Mouse (Mus musculus): ENCODE measurements around the gene Fgd4. TPM values are rescaled to one million over a fixed set of nuclear protein-coding genes. Genes with fewer than 3 reads are reported as not detected.
"Not testable (repeated sequence)": the region's sequence is repeated elsewhere in the genome, so short reads cannot be mapped to it uniquely, and the experiment has no call there.

Fgd4 gene
- polyA plus RNA-seq, 1 experiment from 2014 or later = 6.5 TPM

DNA sequence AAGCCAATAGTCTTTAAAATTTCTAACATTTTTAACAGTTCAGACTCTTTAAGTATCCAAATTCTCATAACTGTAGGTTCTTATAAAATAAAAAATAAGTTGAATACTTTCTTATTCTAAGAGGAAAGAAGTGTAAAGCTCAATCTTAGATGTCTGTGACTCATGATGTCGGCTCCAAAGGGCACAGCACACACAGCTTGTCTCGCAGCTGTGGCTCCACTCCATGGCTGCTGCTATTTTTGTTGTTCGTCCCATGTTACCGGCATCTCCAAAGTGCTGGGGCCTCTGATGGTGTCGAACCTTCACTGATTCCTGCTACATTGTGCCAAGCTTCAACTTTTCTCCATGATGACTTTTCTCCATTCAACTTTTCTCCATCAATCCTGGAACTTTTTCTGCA is 34.1 kb downstream of the Fgd4 start:
- Histone ChIP-seq H3K27ac (no peak overlapping the region), H3K27me3 (no peaks in the 10 kb centered on the region), H3K4me1 (no peaks in the 10 kb centered on the region), H3K9ac (no peak overlapping the region), H3K36me3 (no peaks in the 10 kb centered on the region), H3K9me3 (no peaks in the 10 kb centered on the region), H3K4me3 (no peak overlapping the region), H3K4me2 (no peak overlapping the region)
- ATAC-seq (ENCODE audit: insufficient number of reproducible peaks, low FRiP score, low TSS enrichment, low read depth) = no peak
- 77% methylated on average over 5 of the region's 5 CpGs for WGBS

DNA sequence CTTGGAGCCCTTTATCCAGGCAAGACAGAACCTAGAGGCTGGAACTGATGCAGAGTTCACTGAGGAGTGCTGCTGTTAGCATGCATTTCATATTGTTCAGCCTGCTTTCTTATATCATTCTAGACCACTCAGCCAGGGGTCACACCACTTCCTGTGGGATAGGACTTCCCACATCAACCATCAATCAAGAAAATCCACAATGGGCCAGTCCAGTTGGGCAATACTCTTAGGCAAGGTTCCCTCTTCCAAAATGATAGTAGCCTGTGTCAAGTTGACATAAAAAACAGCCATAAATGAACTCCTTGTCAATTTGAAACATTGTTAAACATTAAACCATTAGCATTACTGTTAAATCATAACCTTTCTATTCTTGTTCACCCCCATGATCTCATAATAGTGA is 34.6 kb downstream of the Fgd4 start:
- Histone ChIP-seq H3K9me3 (no peaks in the 10 kb centered on the region), H3K27me3 (no peaks in the 10 kb centered on the region), H3K36me3 (no peaks in the 10 kb centered on the region), H3K4me1 (no peaks in the 10 kb centered on the region), H3K27ac (no peak overlapping the region), H3K4me2 (no peak overlapping the region), H3K9ac (no peak overlapping the region), H3K4me3 (no peak overlapping the region)
- no peak for ATAC-seq (ENCODE audit: insufficient number of reproducible peaks, low FRiP score, low TSS enrichment, low read depth)

DNA sequence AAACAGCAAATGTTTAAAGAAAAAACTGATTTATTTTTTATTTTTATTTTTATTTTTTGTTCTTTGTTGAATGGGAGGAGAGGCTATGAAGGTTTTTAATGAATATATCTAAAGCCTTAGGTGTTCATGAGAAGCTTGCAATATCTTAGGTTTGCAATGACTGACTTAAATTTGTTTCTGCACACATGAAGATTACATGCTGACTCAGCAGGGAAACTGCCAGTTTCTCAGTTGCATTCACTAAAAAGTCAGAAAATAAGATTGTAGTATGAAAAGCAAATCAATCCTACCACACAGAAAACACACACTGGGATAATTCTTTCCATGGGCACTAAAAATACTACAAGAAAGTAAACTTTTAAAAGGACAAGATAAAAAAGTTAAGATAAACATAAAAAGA is 39.6 kb downstream of the Fgd4 start:
- H3K27me3 ChIP-seq = no peaks in the 10 kb centered on the region
- H3K9me3 ChIP-seq = no peaks in the 10 kb centered on the region
- no peak for ATAC-seq (ENCODE audit: insufficient number of reproducible peaks, low FRiP score, low TSS enrichment, low read depth)
- no peak overlapping the region for H3K9ac ChIP-seq
- no peak overlapping the region for H3K4me3 ChIP-seq
- H3K27ac ChIP-seq = no peak overlapping the region
- peaks cover 7% of the 10 kb centered on the region for H3K4me1 ChIP-seq
- no peak overlapping the region for H3K4me2 ChIP-seq
- H3K36me3 ChIP-seq = no peaks in the 10 kb centered on the region

DNA sequence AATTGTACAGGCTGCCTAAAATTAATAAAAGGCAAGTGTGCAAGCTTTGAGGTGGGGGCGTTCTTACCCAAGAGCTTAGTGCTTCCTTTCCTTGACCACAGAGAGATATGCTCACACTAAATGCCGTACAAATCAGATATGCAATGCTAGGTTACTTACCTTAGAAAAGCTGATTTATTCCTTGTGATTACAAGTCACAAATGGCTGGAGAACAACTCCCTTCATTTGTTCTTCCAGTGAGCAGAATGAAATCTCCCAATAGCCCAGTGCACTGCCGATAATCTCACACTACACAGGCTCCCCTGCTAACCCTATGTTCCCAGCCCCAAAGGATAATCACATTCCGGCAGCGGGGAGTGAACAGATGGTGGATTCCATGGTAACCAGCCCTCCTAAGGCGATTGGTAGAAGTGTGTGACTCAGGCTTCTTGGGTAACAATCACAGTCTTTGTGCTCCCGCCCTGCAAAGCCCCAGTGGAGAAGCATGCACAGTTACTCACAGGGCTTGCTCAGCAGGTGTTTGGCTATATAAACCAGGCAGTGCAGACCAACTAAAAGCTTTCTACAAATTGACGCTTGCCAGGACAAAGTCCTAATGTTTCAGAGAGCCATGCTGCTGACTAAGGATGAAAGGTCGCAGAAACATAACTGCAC is 40.3 kb downstream of the Fgd4 start:
- Histone ChIP-seq H3K9me3 (no peaks in the 10 kb centered on the region), H3K27me3 (no peaks in the 10 kb centered on the region), H3K27ac (peak overlapping the region; percentile 40; the same call in 1 of the 2 replicates), H3K4me1 (peaks cover 7% of the 10 kb centered on the region), H3K36me3 (no peaks in the 10 kb centered on the region), H3K4me2 (peak overlapping the region; percentile 30), H3K4me3 (peak overlapping the region; percentile 24), H3K9ac (no peak overlapping the region)
- ATAC-seq (ENCODE audit: insufficient number of reproducible peaks, low FRiP score, low TSS enrichment, low read depth) = peak; percentile 94
- WGBS = 10% methylated on average over 9 of the region's 9 CpGs

DNA sequence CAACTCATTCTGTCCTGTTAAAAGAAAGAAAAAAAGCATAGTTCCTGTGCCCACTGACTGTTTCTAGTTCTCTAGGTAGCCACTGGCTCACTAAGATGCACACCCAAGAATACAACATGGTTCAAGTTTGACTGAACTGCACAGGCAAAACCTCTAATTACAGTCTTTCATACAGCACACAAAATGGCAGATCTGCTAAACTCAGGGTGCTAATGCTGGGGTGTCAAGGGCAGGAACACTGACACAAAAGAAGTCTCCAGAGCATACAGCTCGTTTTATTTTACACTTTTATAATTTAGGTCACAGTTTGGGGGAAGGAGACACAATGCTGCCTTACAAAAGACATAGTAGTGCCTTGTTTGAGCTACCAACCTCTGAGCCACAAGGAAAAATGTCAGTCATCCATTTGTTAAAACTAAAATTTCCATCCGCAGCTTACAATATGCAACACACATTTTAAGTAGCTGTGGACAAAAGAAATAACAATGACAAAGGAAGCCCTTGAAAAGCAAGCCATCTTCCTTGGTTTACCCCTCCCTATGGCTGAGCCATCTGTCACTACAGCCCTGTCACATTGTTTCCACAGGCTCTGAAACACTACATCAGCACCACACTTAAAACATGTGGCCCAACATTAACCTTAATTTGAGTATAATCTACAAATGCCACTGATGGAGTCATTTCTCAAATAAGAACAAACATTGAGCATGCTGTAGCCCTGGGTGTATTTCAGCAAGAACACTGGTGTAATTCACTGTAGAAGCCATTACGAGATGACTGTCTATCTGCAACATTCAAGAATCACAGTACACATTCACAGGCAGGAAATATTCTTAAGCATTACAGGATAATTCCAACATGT is 41.1 kb downstream of the Fgd4 start:
- Histone ChIP-seq H3K9ac (no peak overlapping the region), H3K4me3 (peak overlapping the region; percentile 24), H3K36me3 (no peaks in the 10 kb centered on the region), H3K27ac (peak overlapping the region; percentile 40; the same call in 1 of the 2 replicates), H3K4me2 (peak overlapping the region; percentile 30), H3K9me3 (no peaks in the 10 kb centered on the region), H3K4me1 (peaks cover 7% of the 10 kb centered on the region), H3K27me3 (no peaks in the 10 kb centered on the region)
- WGBS = 54% methylated on average over 3 of the region's 3 CpGs
- no peak for ATAC-seq (ENCODE audit: insufficient number of reproducible peaks, low FRiP score, low TSS enrichment, low read depth)

DNA sequence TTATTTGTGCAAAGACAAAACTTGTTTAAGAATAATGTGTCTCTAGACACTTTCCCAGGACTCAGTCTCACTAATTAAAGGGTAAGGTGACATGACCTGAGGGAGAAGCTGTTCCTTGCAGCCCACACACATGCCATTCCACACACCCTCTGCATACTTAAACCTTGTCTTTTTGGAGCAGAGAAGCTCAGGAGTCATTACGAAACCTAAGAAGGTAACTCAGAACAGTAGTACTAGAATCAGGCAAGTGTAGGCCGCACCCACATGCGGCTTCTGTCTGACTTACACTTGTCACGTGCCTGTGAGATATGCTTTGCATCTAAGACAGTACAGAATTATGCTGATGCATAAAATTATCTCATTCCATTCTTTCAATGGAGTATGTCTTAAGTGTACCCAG is 42.6 kb downstream of the Fgd4 start:
- no peaks in the 10 kb centered on the region for H3K36me3 ChIP-seq
- H3K27me3 ChIP-seq = no peaks in the 10 kb centered on the region
- no peaks in the 10 kb centered on the region for H3K9me3 ChIP-seq
- H3K9ac ChIP-seq = no peak overlapping the region
- 77% methylated on average over 4 of the region's 4 CpGs for WGBS
- H3K4me3 ChIP-seq = no peak overlapping the region
- H3K4me2 ChIP-seq = no peak overlapping the region
- H3K4me1 ChIP-seq = peaks cover 7% of the 10 kb centered on the region
- no peak; the same call in 1 of the 2 replicates for ATAC-seq (ENCODE audit: insufficient number of reproducible peaks, low FRiP score, low TSS enrichment, low read depth)
- H3K27ac ChIP-seq = no peak overlapping the region

DNA sequence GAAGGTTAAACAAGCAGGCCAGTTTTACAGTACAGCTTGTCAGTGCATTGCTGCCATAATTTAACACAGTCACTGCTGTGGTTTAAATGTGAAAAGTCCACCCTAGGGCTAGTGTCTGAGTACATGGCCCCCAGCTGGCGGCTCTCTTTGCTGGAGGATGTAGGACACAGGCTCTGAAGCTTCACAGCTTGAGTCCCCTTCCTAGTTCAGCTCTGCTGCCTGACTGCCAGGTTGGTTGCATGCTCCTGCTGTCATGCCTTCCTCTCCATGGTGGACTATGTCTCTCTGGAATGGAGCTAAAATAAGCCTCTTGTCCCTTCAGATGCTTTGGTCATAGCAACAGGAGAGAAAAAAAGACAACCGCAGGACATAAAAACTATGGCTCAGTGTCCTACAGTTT is 46.3 kb downstream of the Fgd4 start:
- 51% methylated on average over 2 of the region's 2 CpGs for whole genome bisulfite sequencing
- no peak overlapping the region for H3K9ac ChIP-seq
- H3K4me1 ChIP-seq = no peaks in the 10 kb centered on the region
- no peak for ATAC-seq (ENCODE audit: insufficient number of reproducible peaks, low FRiP score, low TSS enrichment, low read depth)
- H3K27me3 ChIP-seq = no peaks in the 10 kb centered on the region
- H3K36me3 ChIP-seq = no peaks in the 10 kb centered on the region
- no peak overlapping the region for H3K4me3 ChIP-seq
- H3K27ac ChIP-seq = no peak overlapping the region
- H3K9me3 ChIP-seq = no peaks in the 10 kb centered on the region
- no peak overlapping the region for H3K4me2 ChIP-seq

DNA sequence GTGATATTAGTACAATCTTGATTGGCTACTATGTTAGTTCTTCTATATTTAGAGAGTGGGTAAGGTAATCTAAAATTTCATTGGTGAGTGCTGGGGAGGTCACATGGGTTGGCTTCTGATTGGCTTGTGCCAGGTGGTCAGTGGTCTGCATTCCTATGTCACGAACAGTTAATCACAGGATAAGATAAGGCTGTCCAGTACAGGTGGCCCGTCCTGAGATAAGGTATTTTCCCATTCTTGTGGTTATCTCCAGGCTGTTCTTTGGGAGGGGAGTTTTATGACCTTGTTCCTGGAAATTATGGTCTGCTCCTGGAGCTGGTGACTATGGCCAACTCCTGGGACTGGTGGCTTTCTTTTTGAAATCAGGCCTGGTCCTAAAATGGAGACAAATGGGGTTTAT is 48.2 kb downstream of the Fgd4 start:
- Histone ChIP-seq H3K27me3 (no peaks in the 10 kb centered on the region), H3K4me2 (no peak overlapping the region)

DNA sequence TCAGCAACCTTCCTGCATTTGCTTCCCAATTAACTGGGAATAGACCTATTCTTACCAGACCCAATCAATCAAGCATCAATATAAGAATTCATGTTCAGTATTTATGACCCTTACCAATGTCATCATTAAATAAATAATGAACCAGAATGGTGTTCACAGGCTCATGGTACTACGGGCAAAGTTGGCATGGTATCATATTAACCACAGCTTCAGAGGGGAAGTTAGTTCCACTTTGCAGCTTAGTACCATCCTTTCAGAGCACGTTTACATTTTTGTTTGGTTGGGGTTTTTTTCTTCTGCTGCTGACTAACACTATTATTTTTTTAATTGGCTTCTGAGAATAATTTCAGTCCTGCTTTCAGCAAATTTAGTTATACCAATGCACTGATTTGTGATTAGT is 51.2 kb downstream of the Fgd4 start:
- no peaks in the 10 kb centered on the region for H3K27me3 ChIP-seq
- no peak overlapping the region for H3K27ac ChIP-seq
- no peaks in the 10 kb centered on the region for H3K36me3 ChIP-seq
- no peak overlapping the region for H3K9ac ChIP-seq
- ATAC-seq (ENCODE audit: insufficient number of reproducible peaks, low FRiP score, low TSS enrichment, low read depth) = no peak
- no peak overlapping the region for H3K4me2 ChIP-seq
- 65% methylated on average over 2 of the region's 2 CpGs for WGBS
- no peaks in the 10 kb centered on the region for H3K9me3 ChIP-seq
- no peaks in the 10 kb centered on the region for H3K4me1 ChIP-seq
- no peak overlapping the region for H3K4me3 ChIP-seq

More for the DNA sequence above, 48.2 kb downstream of the Fgd4 start:
- ATAC-seq (ENCODE audit: insufficient number of reproducible peaks, low FRiP score, low TSS enrichment, low read depth) = no peak
- Histone ChIP-seq H3K9me3 (no peaks in the 10 kb centered on the region), H3K9ac (no peak overlapping the region), H3K4me3 (no peak overlapping the region), H3K27ac (no peak overlapping the region), H3K36me3 (no peaks in the 10 kb centered on the region), H3K4me1 (no peaks in the 10 kb centered on the region)
- WGBS = 71% methylated on average over 2 of the region's 2 CpGs

DNA sequence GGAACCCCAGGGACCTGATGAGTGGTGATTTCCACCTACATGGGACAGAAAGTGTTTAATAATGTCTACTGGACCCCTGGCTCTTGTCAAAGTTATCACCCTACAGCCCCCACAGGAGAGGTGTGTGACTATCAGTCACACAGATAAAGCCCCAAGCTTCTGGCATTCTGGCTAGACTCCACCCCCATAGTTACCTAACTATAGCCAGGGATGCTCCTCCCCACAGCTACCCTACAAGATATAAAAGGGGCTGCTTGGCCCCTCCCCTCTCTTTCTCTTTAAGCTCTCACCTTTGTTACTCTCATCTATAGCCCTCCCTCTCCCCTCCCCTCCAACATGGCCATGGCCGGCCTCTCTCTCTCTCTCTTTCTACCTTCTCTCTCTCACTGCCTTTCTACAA is 53.7 kb downstream of the Fgd4 start:
- no peak overlapping the region for H3K4me3 ChIP-seq
- no peaks in the 10 kb centered on the region for H3K36me3 ChIP-seq
- H3K27ac ChIP-seq = no peak overlapping the region
- no peaks in the 10 kb centered on the region for H3K27me3 ChIP-seq
- no peak overlapping the region for H3K4me2 ChIP-seq
- H3K9ac ChIP-seq = no peak overlapping the region
- WGBS = 70% methylated on average over 1 of the region's 1 CpGs
- no peaks in the 10 kb centered on the region for H3K9me3 ChIP-seq
- H3K4me1 ChIP-seq = no peaks in the 10 kb centered on the region
- ATAC-seq (ENCODE audit: insufficient number of reproducible peaks, low FRiP score, low TSS enrichment, low read depth) = no peak

DNA sequence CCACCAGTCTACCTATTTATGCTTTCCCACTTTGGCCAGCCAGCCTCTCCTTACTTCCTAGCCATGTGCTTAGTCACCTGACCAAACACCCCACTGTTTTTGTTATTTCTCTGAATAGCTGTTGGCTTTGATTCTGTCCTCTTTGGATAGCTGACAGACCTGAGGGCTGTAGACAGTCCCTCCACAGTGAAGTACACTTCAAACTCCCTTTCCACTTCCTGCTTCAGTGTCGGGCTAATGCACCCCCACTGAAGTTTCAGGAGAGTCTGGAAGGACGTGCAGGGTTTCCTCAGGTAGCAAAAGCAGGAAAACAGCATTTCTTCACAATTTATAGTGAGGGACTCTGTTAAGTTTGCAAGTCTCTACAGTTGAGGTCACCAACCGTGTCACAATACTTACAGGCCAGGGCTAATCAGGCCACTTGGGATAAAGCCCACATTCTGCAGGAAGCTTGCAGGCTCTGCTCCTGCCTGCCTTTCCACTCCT is 57.4 kb downstream of the Fgd4 start:
- H3K36me3 ChIP-seq = no peaks in the 10 kb centered on the region
- H3K9ac ChIP-seq = no peak overlapping the region
- H3K4me1 ChIP-seq = no peaks in the 10 kb centered on the region
- no peaks in the 10 kb centered on the region for H3K27me3 ChIP-seq
- H3K4me2 ChIP-seq = no peak overlapping the region
- no peak overlapping the region for H3K27ac ChIP-seq
- H3K4me3 ChIP-seq = no peak overlapping the region
- no peaks in the 10 kb centered on the region for H3K9me3 ChIP-seq
- no peak for ATAC-seq (ENCODE audit: insufficient number of reproducible peaks, low FRiP score, low TSS enrichment, low read depth)
- WGBS = 49% methylated on average over 3 of the region's 3 CpGs

DNA sequence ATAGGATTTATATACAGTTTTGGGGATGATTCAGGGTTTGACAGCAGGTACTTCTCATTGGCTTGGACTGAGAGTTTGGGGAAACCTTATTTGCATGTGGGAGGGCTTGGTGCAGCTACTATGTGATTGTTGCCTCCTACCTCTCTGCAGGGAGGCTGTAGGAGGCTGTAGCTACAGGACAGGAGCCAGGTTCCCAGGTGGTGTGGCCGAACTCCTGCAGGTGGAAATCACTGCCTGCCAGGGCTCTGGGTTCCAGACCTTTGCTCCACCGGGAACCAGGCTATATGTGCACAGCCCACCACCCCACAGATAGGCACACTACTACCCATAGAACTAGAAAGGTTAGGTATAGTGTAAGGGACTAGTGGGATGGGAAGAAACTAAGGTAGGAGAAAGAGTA is 61.0 kb downstream of the Fgd4 start:
- not testable (repeated sequence) for H3K9ac ChIP-seq, H3K27ac ChIP-seq
- WGBS = 76% methylated on average over 2 of the region's 2 CpGs

More for the DNA sequence above, 61.0 kb downstream of the Fgd4 start:
- H3K27me3 ChIP-seq; H3K4me2 ChIP-seq; ATAC-seq (ENCODE audit: insufficient number of reproducible peaks, low FRiP score, low TSS enrichment, low read depth); H3K4me1 ChIP-seq; H3K9me3 ChIP-seq; H3K36me3 ChIP-seq; H3K4me3 ChIP-seq: not testable (repeated sequence)
